Comparison of ENCODE assay signal across 26 mouse cellular contexts in the genomic region with DNA sequence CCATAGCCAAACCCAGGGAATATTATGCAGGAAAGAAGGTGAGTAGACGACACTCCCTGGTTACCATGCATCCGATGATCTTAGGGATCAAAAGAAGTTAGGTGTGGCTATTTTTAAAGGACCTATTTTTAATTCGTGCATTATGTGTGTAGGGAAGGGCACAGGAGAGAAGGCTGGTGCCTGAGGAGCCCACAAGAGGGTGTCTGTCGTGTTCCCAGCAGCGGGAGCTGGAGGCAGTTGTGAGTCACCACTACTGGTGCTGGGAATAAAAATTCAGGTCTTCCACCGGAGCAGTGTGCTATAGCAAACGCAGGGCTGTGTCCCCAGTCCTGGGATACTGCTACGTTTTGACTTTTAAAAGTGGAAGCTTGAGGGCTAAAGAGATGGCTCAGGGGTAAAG. TPM values are rescaled to one million over a fixed set of nuclear protein-coding genes. Genes with fewer than 3 reads are reported as not detected.
DNase-seq lines count a peak whose midpoint lies in the region; ATAC-seq and TF ChIP-seq lines count a peak whose summit lies in the region.
"Had no signal": no experiment of that assay in that cellular context is flagged by ENCODE, and none has a peak within 500 bp of the region (broad histone marks: within the 10 kb centered on the region; RNA-seq: fewer than 3 reads in every experiment).

No protein-coding gene starts in this region.

- H3K36me3 ChIP-seq in hindbrain, postnatal 0 days (ENCODE audit: insufficient read depth, low read length): no peaks in the 10 kb centered on the region
- H3K36me3 ChIP-seq in hindbrain, embryonic 12.5 days: no peaks in the 10 kb centered on the region
- H3K36me3 ChIP-seq in midbrain, embryonic 11.5 days (ENCODE audit: control insufficient read depth, insufficient read depth, low read length): no peaks in the 10 kb centered on the region
- no peaks in the 10 kb centered on the region for H3K36me3 ChIP-seq in midbrain, embryonic 15.5 days (replicated peaks)
- H3K36me3 ChIP-seq: embryonic facial prominence, embryonic 10.5 days; heart, embryonic 15.5 days; hindbrain, embryonic 15.5 days had no signal

- H3K27ac ChIP-seq in hindbrain, postnatal 0 days: no peak overlapping the region
- no peak overlapping the region for H3K27ac ChIP-seq in hindbrain, embryonic 12.5 days
- H3K27ac ChIP-seq in midbrain, embryonic 11.5 days (ENCODE audit: low read depth, low read length): no peak overlapping the region
- H3K27ac ChIP-seq in midbrain, embryonic 15.5 days: no peak overlapping the region
- H3K27ac ChIP-seq: embryonic facial prominence, embryonic 10.5 days; forebrain, embryonic 13.5 days; heart, embryonic 15.5 days; hindbrain, embryonic 15.5 days had no signal

- TF ChIP-seq CTCF in hindbrain, postnatal 0 days (IDR thresholded peaks at IDR 0.05; ENCODE audit: low read depth): peak; percentile 11; the same call in 1 of the 2 replicates

- no peak for DNase-seq in hindbrain, postnatal 0 days (ENCODE audit: low spot score)
- peak; percentile 47 for DNase-seq in midbrain, embryonic 11.5 days (ENCODE audit: low spot score, missing footprints)
- peak; percentile 49 for DNase-seq in brain, adult 2 months (ENCODE audit: low read depth, low spot score)
- DNase-seq in urinary bladder, adult 2 months (ENCODE audit: low spot score): no peak
- DNase-seq: adrenal gland, adult 8-10 months; adrenal gland, postnatal 36 days; cerebellum, adult 11 months; cerebellum, adult 9-10 months; cerebellum, postnatal 36 days; forebrain, postnatal 0 days; gastrocnemius, postnatal 10 days; heart, adult 2 months; heart, postnatal 14 days had no signal

- H3K9me3 ChIP-seq in hindbrain, postnatal 0 days (ENCODE audit: low read length): no peaks in the 10 kb centered on the region
- H3K9me3 ChIP-seq in hindbrain, embryonic 12.5 days (replicated peaks): no peaks in the 10 kb centered on the region
- H3K9me3 ChIP-seq in midbrain, embryonic 11.5 days (ENCODE audit: control insufficient read depth, low read length): no peaks in the 10 kb centered on the region
- H3K9me3 ChIP-seq in midbrain, embryonic 15.5 days: no peaks in the 10 kb centered on the region
- H3K9me3 ChIP-seq: embryonic facial prominence, embryonic 10.5 days; forebrain, embryonic 13.5 days; heart, embryonic 15.5 days; hindbrain, embryonic 15.5 days had no signal

- no peak overlapping the region for H3K9ac ChIP-seq in hindbrain, postnatal 0 days (replicated peaks; ENCODE audit: low read length)
- no peak overlapping the region for H3K9ac ChIP-seq in hindbrain, embryonic 12.5 days
- no peak overlapping the region for H3K9ac ChIP-seq in midbrain, embryonic 11.5 days (ENCODE audit: low read length)
- H3K9ac ChIP-seq in midbrain, embryonic 15.5 days: no peak overlapping the region
- H3K9ac ChIP-seq: forebrain, embryonic 13.5 days; forebrain, postnatal 0 days; heart, embryonic 15.5 days had no signal

- H3K4me3 ChIP-seq in hindbrain, postnatal 0 days (ENCODE audit: low read length): no peak overlapping the region
- H3K4me3 ChIP-seq in hindbrain, embryonic 12.5 days: no peak overlapping the region
- H3K4me3 ChIP-seq in midbrain, embryonic 11.5 days (ENCODE audit: low read depth, low read length): no peak overlapping the region
- H3K4me3 ChIP-seq in midbrain, embryonic 15.5 days: no peak overlapping the region
- H3K4me3 ChIP-seq: embryonic facial prominence, embryonic 10.5 days; forebrain, embryonic 13.5 days; heart, adult 2 months; heart, embryonic 15.5 days; hindbrain, embryonic 15.5 days had no signal

- H3K4me1 ChIP-seq in hindbrain, postnatal 0 days (ENCODE audit: insufficient read depth, low read length): no peaks in the 10 kb centered on the region
- H3K4me1 ChIP-seq in hindbrain, embryonic 12.5 days: 0 out of 2 replicates have a peak, but pooled peaks cover 5% of the 10 kb centered on the region
- H3K4me1 ChIP-seq in midbrain, embryonic 11.5 days (ENCODE audit: control insufficient read depth, insufficient read depth, low read length): no peaks in the 10 kb centered on the region
- peaks cover 13% of the 10 kb centered on the region for H3K4me1 ChIP-seq in midbrain, embryonic 15.5 days
- H3K4me1 ChIP-seq: forebrain, embryonic 13.5 days; heart, embryonic 15.5 days had no signal

- no peaks in the 10 kb centered on the region for H3K27me3 ChIP-seq in hindbrain, postnatal 0 days (ENCODE audit: insufficient read depth, low read length)
- no peaks in the 10 kb centered on the region for H3K27me3 ChIP-seq in hindbrain, embryonic 12.5 days
- H3K27me3 ChIP-seq in midbrain, embryonic 11.5 days (ENCODE audit: control insufficient read depth, insufficient read depth, low read length): no peaks in the 10 kb centered on the region
- no peaks in the 10 kb centered on the region for H3K27me3 ChIP-seq in midbrain, embryonic 15.5 days (replicated peaks)
- H3K27me3 ChIP-seq: CH12.LX; forebrain, embryonic 13.5 days; heart, embryonic 15.5 days; hindbrain, embryonic 15.5 days had no signal

- no peak for ATAC-seq in hindbrain, postnatal 0 days
- no peak for ATAC-seq in hindbrain, embryonic 12.5 days (ENCODE audit: low FRiP score)
- ATAC-seq in midbrain, embryonic 11.5 days (ENCODE audit: low FRiP score): no peak
- ATAC-seq in midbrain, embryonic 15.5 days (replicated peaks): no peak
- ATAC-seq: forebrain, embryonic 13.5 days; forebrain, postnatal 0 days; inflammation-experienced regulatory T-cells, adult 6 months had no signal

- no peak overlapping the region for H3K4me2 ChIP-seq in hindbrain, postnatal 0 days (ENCODE audit: low read depth, low read length)
- H3K4me2 ChIP-seq in hindbrain, embryonic 12.5 days (replicated peaks): no peak overlapping the region
- no peak overlapping the region for H3K4me2 ChIP-seq in midbrain, embryonic 11.5 days
- H3K4me2 ChIP-seq in midbrain, embryonic 15.5 days: no peak overlapping the region
- H3K4me2 ChIP-seq: forebrain, embryonic 13.5 days; heart, embryonic 11.5 days; heart, embryonic 15.5 days had no signal

- WGBS in hindbrain, postnatal 0 days: 88% methylated on average over 8 of the region's 8 CpGs
- WGBS in hindbrain, embryonic 12.5 days: 87% methylated on average over 8 of the region's 8 CpGs
- WGBS in midbrain, embryonic 11.5 days: 88% methylated on average over 8 of the region's 8 CpGs
- WGBS in midbrain, embryonic 15.5 days: 89% methylated on average over 8 of the region's 8 CpGs

RNA-seq across cellular contexts. Expression of a gene that starts 9.6 kb away (rescaled TPM):
- total RNA-seq in hindbrain, postnatal 0 days (2014; rRNA removed): 40.2 and 47.0 TPM in 2 replicates
- polyA plus RNA-seq in hindbrain, postnatal 0 days (2015; fragmentation: Nextera tagmentation; extraction: Ambion mirVana): 29.0 and 31.4 TPM in 2 replicates
- polyA plus RNA-seq in hindbrain, embryonic 12.5 days (2016; fragmentation: Nextera tagmentation; extraction: Ambion mirVana): 19.3 and 26.5 TPM in 2 replicates
- 1.3 and 1.9 TPM in 2 replicates for polyA plus RNA-seq in midbrain, embryonic 11.5 days (2014; fragmentation: Nextera tagmentation; extraction: Ambion mirVana)
- 18.1 and 22.7 TPM in 2 replicates for polyA plus RNA-seq in midbrain, embryonic 15.5 days (2015; fragmentation: Nextera tagmentation; extraction: Ambion mirVana)
- 42.1 and 60.0 TPM in 2 replicates for polyA plus RNA-seq in urinary bladder, adult 2 months (2012; rRNA removed)
- total RNA-seq: CH12.LX; hematopoietic stem cell, adult 5-6 weeks had no signal

RNA-seq across cellular contexts. Expression of a gene that starts 54.9 kb away (rescaled TPM):
- total RNA-seq in hindbrain, postnatal 0 days (2014; rRNA removed): not detected in 2 replicates
- polyA plus RNA-seq in hindbrain, postnatal 0 days (2015; fragmentation: Nextera tagmentation; extraction: Ambion mirVana): not detected in 2 replicates
- polyA plus RNA-seq in hindbrain, embryonic 12.5 days (2016; fragmentation: Nextera tagmentation; extraction: Ambion mirVana): not detected in 2 replicates
- polyA plus RNA-seq in midbrain, embryonic 11.5 days (2014; fragmentation: Nextera tagmentation; extraction: Ambion mirVana): not detected in 2 replicates
- polyA plus RNA-seq in midbrain, embryonic 15.5 days (2015; fragmentation: Nextera tagmentation; extraction: Ambion mirVana): not detected in 2 replicates
- not detected in 2 replicates for polyA plus RNA-seq in urinary bladder, adult 2 months (2012; rRNA removed)
- total RNA-seq: adrenal gland, adult 8-10 months; adrenal gland, postnatal 36 days; CH12.LX; forebrain, postnatal 0 days; gastrocnemius, postnatal 10 days; heart, adult 2 months; heart, postnatal 14 days; hematopoietic stem cell, adult 5-6 weeks had no signal
- polyA plus RNA-seq: brain, embryonic 14.5 days; embryonic facial prominence, embryonic 10.5 days; embryonic facial prominence, embryonic 14.5 days; forebrain, embryonic 13.5 days; forebrain, postnatal 0 days; gonadal fat pad, adult 2 months; heart, adult 2 months; heart, embryonic 11.5 days; heart, embryonic 15.5 days; hindbrain, embryonic 15.5 days; inflammation-experienced regulatory T-cells, adult 6 months had no signal

Comparison
In these comparisons a context has a peak if more than half of its experiments do, and no peak if none do; other contexts are left out.
1. DNase-seq: peak in midbrain, embryonic 11.5 days (single experiment) and brain, adult 2 months (single experiment); none in hindbrain, postnatal 0 days (single experiment) and urinary bladder, adult 2 months (single experiment).